In the genomic region with DNA sequence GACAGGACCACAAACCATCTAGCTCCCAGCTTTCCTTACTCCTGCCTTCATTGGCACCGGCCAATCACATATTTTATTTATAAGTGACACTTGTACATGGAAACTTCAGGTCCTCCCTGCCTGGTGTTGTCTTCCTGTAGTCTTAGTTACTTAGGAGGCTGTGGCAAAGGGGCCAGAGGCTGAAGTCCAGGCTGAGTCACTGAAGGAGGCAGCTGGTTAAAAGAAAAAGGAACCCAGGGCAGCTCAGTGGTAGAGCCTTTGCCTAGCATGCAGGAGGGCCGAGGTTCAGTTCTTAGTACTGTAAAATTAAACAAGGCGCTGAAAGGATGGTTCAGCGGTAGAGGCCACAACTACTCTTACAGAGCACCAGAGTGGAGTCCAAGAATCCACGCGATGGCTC, we compare ENCODE assay signal across 14 mouse cellular contexts. TPM values are rescaled to one million over a fixed set of nuclear protein-coding genes. Genes with fewer than 3 reads are reported as not detected.
A peak's percentile ranks its signal among the peaks of the same experiment; 100 is the strongest.
DNase-seq lines count a peak whose midpoint lies in the region; ATAC-seq lines count a peak whose summit lies in the region.
"Had no signal": no experiment of that assay in that cellular context is flagged by ENCODE, and none has a peak within 500 bp of the region (broad histone marks: within the 10 kb centered on the region; RNA-seq: fewer than 3 reads in every experiment).

No protein-coding gene starts in this region.

- H3K4me1 ChIP-seq in kidney, embryonic 14.5 days (ENCODE audit: control insufficient read depth, insufficient read depth, low read length), result peaks cover 13% of the 10 kb centered on the region
- H3K4me1 ChIP-seq in embryonic facial prominence, embryonic 13.5 days, result peaks cover 14% of the 10 kb centered on the region
- peaks cover 23% of the 10 kb centered on the region for H3K4me1 ChIP-seq in forebrain, embryonic 15.5 days
- peaks cover 15% of the 10 kb centered on the region for H3K4me1 ChIP-seq in midbrain, embryonic 14.5 days (ENCODE audit: control insufficient read depth, insufficient read depth, low read length)

- H3K36me3 ChIP-seq in kidney, embryonic 14.5 days (ENCODE audit: control insufficient read depth, insufficient read depth, low read length), result no peaks in the 10 kb centered on the region
- no peaks in the 10 kb centered on the region for H3K36me3 ChIP-seq in embryonic facial prominence, embryonic 13.5 days
- no peaks in the 10 kb centered on the region for H3K36me3 ChIP-seq in forebrain, embryonic 15.5 days
- H3K36me3 ChIP-seq in midbrain, embryonic 14.5 days (ENCODE audit: control insufficient read depth, insufficient read depth, low read length), result no peaks in the 10 kb centered on the region
- H3K36me3 ChIP-seq: heart, embryonic 15.5 days had no signal

- peaks cover 10% of the 10 kb centered on the region for H3K27me3 ChIP-seq in kidney, embryonic 14.5 days (ENCODE audit: control insufficient read depth, insufficient read depth, low read length)
- peaks cover 20% of the 10 kb centered on the region for H3K27me3 ChIP-seq in embryonic facial prominence, embryonic 13.5 days
- H3K27me3 ChIP-seq in forebrain, embryonic 15.5 days, result no peaks in the 10 kb centered on the region
- H3K27me3 ChIP-seq in midbrain, embryonic 14.5 days (ENCODE audit: control insufficient read depth, insufficient read depth, low read length), result peaks cover 5% of the 10 kb centered on the region; the same call in 1 of the 2 replicates

- H3K9ac ChIP-seq in kidney, embryonic 14.5 days (ENCODE audit: low read depth, low read length), result no peak overlapping the region
- no peak overlapping the region for H3K9ac ChIP-seq in embryonic facial prominence, embryonic 13.5 days
- no peak overlapping the region for H3K9ac ChIP-seq in forebrain, embryonic 15.5 days (replicated peaks)
- H3K9ac ChIP-seq in midbrain, embryonic 14.5 days (replicated peaks; ENCODE audit: low read length), result no peak overlapping the region
- H3K9ac ChIP-seq: heart, embryonic 15.5 days; liver, postnatal 0 days had no signal

- WGBS in kidney, embryonic 14.5 days, result 70% methylated on average over 6 of the region's 6 CpGs
- WGBS in embryonic facial prominence, embryonic 13.5 days, result 74% methylated on average over 6 of the region's 6 CpGs
- WGBS in forebrain, embryonic 15.5 days, result 70% methylated on average over 6 of the region's 6 CpGs
- WGBS in midbrain, embryonic 14.5 days, result 74% methylated on average over 6 of the region's 6 CpGs

- no peak overlapping the region for H3K4me2 ChIP-seq in kidney, embryonic 14.5 days (replicated peaks; ENCODE audit: low read depth, low read length)
- peak overlapping the region; percentile 91; the same call in 1 of the 2 replicates for H3K4me2 ChIP-seq in embryonic facial prominence, embryonic 13.5 days
- peak overlapping the region; percentile 98; the same call in 1 of the 2 replicates for H3K4me2 ChIP-seq in forebrain, embryonic 15.5 days (replicated peaks)
- H3K4me2 ChIP-seq in midbrain, embryonic 14.5 days (ENCODE audit: low read length), result peak overlapping the region; percentile 94

- no peak overlapping the region for H3K4me3 ChIP-seq in kidney, embryonic 14.5 days (ENCODE audit: low read length)
- H3K4me3 ChIP-seq in embryonic facial prominence, embryonic 13.5 days, result no peak overlapping the region
- no peak overlapping the region for H3K4me3 ChIP-seq in forebrain, embryonic 15.5 days
- H3K4me3 ChIP-seq in midbrain, embryonic 14.5 days (replicated peaks; ENCODE audit: low read depth, low read length), result 0 out of 2 replicates have a peak overlapping the region, but pooled peaks have one; percentile 54

- no peaks in the 10 kb centered on the region for H3K9me3 ChIP-seq in kidney, embryonic 14.5 days (ENCODE audit: control insufficient read depth, low read length)
- H3K9me3 ChIP-seq in embryonic facial prominence, embryonic 13.5 days, result no peaks in the 10 kb centered on the region
- no peaks in the 10 kb centered on the region for H3K9me3 ChIP-seq in forebrain, embryonic 15.5 days
- H3K9me3 ChIP-seq in midbrain, embryonic 14.5 days (ENCODE audit: control insufficient read depth, low read length), result no peaks in the 10 kb centered on the region
- H3K9me3 ChIP-seq: heart, embryonic 15.5 days had no signal

- peak; percentile 28 for DNase-seq in kidney, adult 11 months
- DNase-seq in midbrain, embryonic 14.5 days, result no peak
- DNase-seq in lung, adult 18-20 months, result no peak

- no peak overlapping the region for H3K27ac ChIP-seq in kidney, embryonic 14.5 days (ENCODE audit: low read depth, low read length)
- no peak overlapping the region for H3K27ac ChIP-seq in embryonic facial prominence, embryonic 13.5 days
- H3K27ac ChIP-seq in forebrain, embryonic 15.5 days (replicated peaks), result peak overlapping the region; percentile 79; the same call in 1 of the 2 replicates
- H3K27ac ChIP-seq in midbrain, embryonic 14.5 days (replicated peaks; ENCODE audit: low read depth, low read length), result 0 out of 2 replicates have a peak overlapping the region, but pooled peaks have one; percentile 82
- H3K27ac ChIP-seq: heart, embryonic 15.5 days had no signal

- ATAC-seq in kidney, embryonic 14.5 days (ENCODE audit: low FRiP score, low TSS enrichment), result no peak
- ATAC-seq in embryonic facial prominence, embryonic 13.5 days (ENCODE audit: insufficient number of reproducible peaks, insufficient read depth, low FRiP score, low TSS enrichment, low read depth), result no peak
- no peak for ATAC-seq in forebrain, embryonic 15.5 days (replicated peaks)
- no peak for ATAC-seq in midbrain, embryonic 14.5 days (ENCODE audit: low FRiP score, low TSS enrichment)
- no peak for ATAC-seq in monocyte, adult 5-6 weeks (replicated peaks; ENCODE audit: insufficient number of reproducible peaks, low FRiP score, low TSS enrichment, poor library complexity, severe bottlenecking)

RNA-seq across cellular contexts. Expression of a gene that starts 0.8 kb away (rescaled TPM):
- 0.14 and 0.49 TPM in 2 replicates for polyA plus RNA-seq in kidney, embryonic 14.5 days (2014; fragmentation: Nextera tagmentation; extraction: Ambion mirVana)
- 0.80 and 1.5 TPM in 2 replicates for polyA plus RNA-seq in embryonic facial prominence, embryonic 13.5 days (2015; fragmentation: Nextera tagmentation; extraction: Ambion mirVana)
- polyA plus RNA-seq in forebrain, embryonic 15.5 days (2015; fragmentation: Nextera tagmentation; extraction: Ambion mirVana), result 3.4 and 4.0 TPM in 2 replicates
- 3.3 and 4.5 TPM in 2 replicates for polyA plus RNA-seq in midbrain, embryonic 14.5 days (2014; fragmentation: Nextera tagmentation; extraction: Ambion mirVana)
- total RNA-seq in monocyte, adult 5-6 weeks (2017), result 0.78 TPM in 1 of 3 replicates, not detected in the others
- polyA plus RNA-seq: limb, embryonic 11.5 days had no signal

RNA-seq across cellular contexts. Expression of a gene that starts 25.2 kb away (rescaled TPM):
- polyA plus RNA-seq in kidney, embryonic 14.5 days (2014; fragmentation: Nextera tagmentation; extraction: Ambion mirVana), result 81.5 and 88.8 TPM in 2 replicates
- 110 TPM in 2 replicates for polyA plus RNA-seq in embryonic facial prominence, embryonic 13.5 days (2015; fragmentation: Nextera tagmentation; extraction: Ambion mirVana)
- polyA plus RNA-seq in forebrain, embryonic 15.5 days (2015; fragmentation: Nextera tagmentation; extraction: Ambion mirVana), result 83.1 and 89.2 TPM in 2 replicates
- 54.2 and 70.8 TPM in 2 replicates for polyA plus RNA-seq in midbrain, embryonic 14.5 days (2014; fragmentation: Nextera tagmentation; extraction: Ambion mirVana)
- 27.7 to 36.4 TPM (median 29.5 TPM) in 3 replicates for total RNA-seq in monocyte, adult 5-6 weeks (2017)

RNA-seq across cellular contexts. Expression of a gene that starts 43.8 kb away (rescaled TPM):
- polyA plus RNA-seq in kidney, embryonic 14.5 days (2014; fragmentation: Nextera tagmentation; extraction: Ambion mirVana), result not detected in 2 replicates
- polyA plus RNA-seq in embryonic facial prominence, embryonic 13.5 days (2015; fragmentation: Nextera tagmentation; extraction: Ambion mirVana), result not detected in 2 replicates
- not detected in 2 replicates for polyA plus RNA-seq in forebrain, embryonic 15.5 days (2015; fragmentation: Nextera tagmentation; extraction: Ambion mirVana)
- not detected in 2 replicates for polyA plus RNA-seq in midbrain, embryonic 14.5 days (2014; fragmentation: Nextera tagmentation; extraction: Ambion mirVana)
- total RNA-seq in monocyte, adult 5-6 weeks (2017), result not detected in 3 replicates
- total RNA-seq: gastrocnemius, postnatal 14 days; layer of hippocampus, adult 18-20 months had no signal
- polyA plus RNA-seq: CD4-positive, CD25-positive, alpha-beta regulatory T cell, adult 4 months; heart, embryonic 15.5 days; limb, embryonic 11.5 days; stomach, embryonic 16.5 days had no signal

Comparison
In these comparisons a context has a peak if more than half of its experiments do, and no peak if none do; other contexts are left out.
1. H3K27ac ChIP-seq: peak in forebrain, embryonic 15.5 days (single experiment) and midbrain, embryonic 14.5 days (single experiment); none in kidney, embryonic 14.5 days (single experiment) and embryonic facial prominence, embryonic 13.5 days (single experiment).